In the genomic region with DNA sequence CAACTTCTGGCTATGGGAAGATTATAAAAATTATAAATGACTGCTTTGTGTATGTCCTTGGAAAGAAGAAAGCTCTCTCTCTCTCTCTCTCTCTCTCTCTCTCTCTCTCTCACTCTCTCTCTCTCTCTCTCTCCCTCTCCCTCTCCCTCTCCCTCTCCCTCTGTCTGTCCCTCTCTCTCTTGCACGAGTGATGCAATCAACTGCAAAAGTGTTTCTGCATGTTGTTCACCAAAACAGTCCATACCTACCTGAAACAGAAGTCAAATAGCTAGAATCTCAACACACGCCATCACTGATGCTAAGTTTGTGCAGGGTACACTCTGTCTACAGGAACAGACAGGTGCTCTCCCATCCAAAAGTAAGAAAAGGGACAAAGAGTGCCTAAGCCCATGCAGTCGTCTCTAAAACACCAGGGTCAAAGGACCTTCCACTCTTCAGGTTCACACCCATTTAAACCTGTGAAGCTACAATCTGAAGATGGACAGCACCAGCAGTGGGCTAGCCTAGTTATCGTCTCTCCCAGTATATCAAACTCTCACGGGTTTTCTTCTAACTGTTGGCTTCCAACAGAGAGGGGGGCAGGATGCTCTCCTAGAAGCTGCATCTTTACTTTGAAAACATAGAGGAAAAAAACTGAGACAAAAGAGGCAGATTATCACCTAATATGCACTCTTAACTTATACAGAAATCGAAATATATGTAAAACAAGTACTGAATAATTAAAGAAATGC, we compare ENCODE assay signal across 25 mouse cellular contexts.
DNase-seq lines count a peak whose midpoint lies in the region; ATAC-seq lines count a peak whose summit lies in the region.
"Had no signal": no experiment of that assay in that cellular context is flagged by ENCODE, and none has a peak within 500 bp of the region (broad histone marks: within the 10 kb centered on the region; RNA-seq: fewer than 3 reads in every experiment).

No protein-coding gene starts in this region.

- peak; percentile 64 for DNase-seq in heart, adult 11 months
- DNase-seq in heart, embryonic 10.5 days (ENCODE audit: low spot score) = no peak
- DNase-seq in retina, postnatal 1 day = peak; percentile 30
- DNase-seq in retina, embryonic 14.5 days (ENCODE audit: low spot score) = no peak
- DNase-seq in forebrain, embryonic 14.5 days (ENCODE audit: low spot score) = no peak
- no peak for DNase-seq in gastrocnemius, postnatal 14 days
- DNase-seq in spleen, adult 12 weeks (ENCODE audit: low spot score) = no peak
- DNase-seq: B cell, adult 2 months; cerebellum, adult 11 months; gastrocnemius, adult 2 months; heart, postnatal 4 days; kidney, adult 8-10 months; kidney, postnatal 4 days; liver, postnatal 0 days; lung, postnatal 4 days; right cerebral cortex, postnatal 4 days; thymus, adult 2 months; thymus, postnatal 36 days had no signal

- peaks cover 55% of the 10 kb centered on the region for H3K36me3 ChIP-seq in heart, embryonic 10.5 days
- peaks cover 64% of the 10 kb centered on the region for H3K36me3 ChIP-seq in forebrain, embryonic 14.5 days (ENCODE audit: control insufficient read depth, insufficient read depth, low read length)

- no peak overlapping the region for H3K4me3 ChIP-seq in heart, embryonic 10.5 days
- H3K4me3 ChIP-seq in forebrain, embryonic 14.5 days (ENCODE audit: low read depth, low read length) = no peak overlapping the region
- H3K4me3 ChIP-seq: gastrocnemius, adult 2 months; hindbrain, embryonic 13.5 days; liver, embryonic 12.5 days; megakaryocyte, embryonic 14.5 days; neural tube, embryonic 15.5 days had no signal

- H3K4me1 ChIP-seq in heart, embryonic 10.5 days = no peaks in the 10 kb centered on the region
- H3K4me1 ChIP-seq in forebrain, embryonic 14.5 days (ENCODE audit: control insufficient read depth, insufficient read depth, low read length) = peaks cover 16% of the 10 kb centered on the region
- H3K4me1 ChIP-seq: hindbrain, embryonic 13.5 days; liver, embryonic 12.5 days; megakaryocyte, embryonic 14.5 days had no signal

- H3K27me3 ChIP-seq in heart, embryonic 10.5 days (ENCODE audit: insufficient read depth, poor library complexity, severe bottlenecking) = no peaks in the 10 kb centered on the region
- no peaks in the 10 kb centered on the region for H3K27me3 ChIP-seq in forebrain, embryonic 14.5 days (replicated peaks; ENCODE audit: control insufficient read depth, insufficient read depth, low read length)
- H3K27me3 ChIP-seq: CH12.LX; hindbrain, embryonic 13.5 days; liver, embryonic 12.5 days; megakaryocyte, embryonic 14.5 days; neural tube, embryonic 15.5 days had no signal

- WGBS in heart, embryonic 10.5 days = 67% methylated on average over 6 of the region's 6 CpGs
- WGBS in forebrain, embryonic 14.5 days = 22% methylated on average over 6 of the region's 6 CpGs

- intact Hi-C loops in gastrocnemius, postnatal 14 days (cut with DNase I; ENCODE audit: low total_unique reads) = no loop called here

- no peak overlapping the region for H3K4me2 ChIP-seq in forebrain, embryonic 14.5 days (ENCODE audit: low read length)
- H3K4me2 ChIP-seq: hindbrain, embryonic 13.5 days; liver, embryonic 12.5 days; neural tube, embryonic 15.5 days had no signal

- H3K9ac ChIP-seq in forebrain, embryonic 14.5 days (ENCODE audit: low read length) = no peak overlapping the region
- H3K9ac ChIP-seq: hindbrain, embryonic 13.5 days; liver, embryonic 12.5 days; liver, postnatal 0 days; neural tube, embryonic 15.5 days had no signal

- no peak overlapping the region for H3K27ac ChIP-seq in heart, embryonic 10.5 days
- peak overlapping the region; percentile 48; the same call in 1 of the 2 replicates for H3K27ac ChIP-seq in forebrain, embryonic 14.5 days (ENCODE audit: low read depth, low read length)
- H3K27ac ChIP-seq: gastrocnemius, adult 2 months; hindbrain, embryonic 13.5 days; kidney, postnatal 0 days; liver, embryonic 12.5 days; neural tube, embryonic 15.5 days had no signal

- ATAC-seq in forebrain, embryonic 14.5 days = peak; percentile 68
- ATAC-seq: intestine, embryonic 16.5 days; liver, embryonic 12.5 days; liver, postnatal 0 days had no signal

- no peaks in the 10 kb centered on the region for H3K9me3 ChIP-seq in heart, embryonic 10.5 days
- no peaks in the 10 kb centered on the region for H3K9me3 ChIP-seq in forebrain, embryonic 14.5 days (replicated peaks; ENCODE audit: control insufficient read depth, low read length)
- H3K9me3 ChIP-seq: hindbrain, embryonic 13.5 days; liver, embryonic 12.5 days; megakaryocyte, embryonic 14.5 days; neural tube, embryonic 15.5 days had no signal

Comparison
In these comparisons a context has a peak if more than half of its experiments do, and no peak if none do; other contexts are left out.
1. DNase-seq: peak in heart, adult 11 months (single experiment) and retina, postnatal 1 day (single experiment); none in heart, embryonic 10.5 days (single experiment), retina, embryonic 14.5 days (single experiment), forebrain, embryonic 14.5 days (single experiment), gastrocnemius, postnatal 14 days (single experiment) and spleen, adult 12 weeks (single experiment).